Mouse (Mus musculus): Measurements from ENCODE around the gene Tbccd1.

The Tbccd1 gene

GRCm38 (mm10) chr16:22857431-22858113 lies at the start of gene Tbccd1, which contains the start of gene Dnajb11:
Gene Tbccd1 (minus strand): TSS chr16:22857669.
Gene Dnajb11 (plus strand): TSS chr16:22857845.
- DNase-seq: peak; percentile 99

- no peak for DNase-seq
Measured at GRCm38 (mm10) chr16:22901326-22901725, 43.9 kb upstream of the Tbccd1 start.

- DNase-seq: no peak
Measured at GRCm38 (mm10) chr16:22899866-22900570, 42.5 kb upstream of the Tbccd1 start.

- no peak for DNase-seq
Measured at GRCm38 (mm10) chr16:22899346-22899745, 41.9 kb upstream of the Tbccd1 start.

GRCm38 (mm10) chr16:22896618-22897017 lies 39.1 kb upstream of the Tbccd1 start:
- DNase-seq: no peak

GRCm38 (mm10) chr16:22894095-22894494 lies 36.6 kb upstream of the Tbccd1 start:
- DNase-seq: no peak

- DNase-seq: no peak
Measured at GRCm38 (mm10) chr16:22891733-22892154, 34.3 kb upstream of the Tbccd1 start.

GRCm38 (mm10) chr16:22890683-22891510 lies 33.4 kb upstream of the Tbccd1 start, which contains the start of gene Ahsg:
Gene Ahsg (plus strand): TSS chr16:22891277.
- DNase-seq: no peak

GRCm38 (mm10) chr16:22889716-22890115 lies 32.2 kb upstream of the Tbccd1 start:
- DNase-seq: no peak

- no peak for DNase-seq
Measured at GRCm38 (mm10) chr16:22888835-22889234, 31.4 kb upstream of the Tbccd1 start.

GRCm38 (mm10) chr16:22886726-22887125 lies 29.3 kb upstream of the Tbccd1 start:
- no peak for DNase-seq

- DNase-seq: no peak
Measured at GRCm38 (mm10) chr16:22885356-22885755, 27.9 kb upstream of the Tbccd1 start.

- DNase-seq: no peak
Measured at GRCm38 (mm10) chr16:22883441-22883840, 26.0 kb upstream of the Tbccd1 start.

- DNase-seq: no peak
Measured at GRCm38 (mm10) chr16:22881487-22881886, 24.0 kb upstream of the Tbccd1 start.

GRCm38 (mm10) chr16:22880900-22881299 lies 23.4 kb upstream of the Tbccd1 start:
- no peak for DNase-seq

- DNase-seq: no peak
Measured at GRCm38 (mm10) chr16:22879945-22880595, 22.6 kb upstream of the Tbccd1 start.

GRCm38 (mm10) chr16:22878716-22879115 lies 21.2 kb upstream of the Tbccd1 start:
- no peak for DNase-seq

- DNase-seq: peak; percentile 39 to 64
Measured at GRCm38 (mm10) chr16:22877660-22878390, 20.4 kb upstream of the Tbccd1 start.

- DNase-seq: peak; percentile 9 to 49
Measured at GRCm38 (mm10) chr16:22876218-22877043, 19.0 kb upstream of the Tbccd1 start.

GRCm38 (mm10) chr16:22873369-22873768 lies 15.9 kb upstream of the Tbccd1 start:
- DNase-seq: no peak

GRCm38 (mm10) chr16:22872397-22872796 lies 14.9 kb upstream of the Tbccd1 start:
- DNase-seq: no peak
